Mouse (Mus musculus): ENCODE measurements at regions not wholly inside any gene's neighbourhood (a gene's known extent, or its start where the extent isn't known, plus 50 kb on each side); places are given as distances from the start of the nearest gene placed in this dataset.

GRCm38 (mm10) chr1:177321655-177322306, 63.8 kb upstream of the Akt3 start:
- TF ChIP-seq CTCF (conservative IDR thresholded peaks at IDR 0.05; ENCODE audit: insufficient read depth, insufficient read length, low read depth, low read length) (no peak), POLR2A (IDR thresholded peaks at IDR 0.05; ENCODE audit: low read depth, low read length) (no peak)

All from kidney, adult 2 months (tissue).